In the genomic region with DNA sequence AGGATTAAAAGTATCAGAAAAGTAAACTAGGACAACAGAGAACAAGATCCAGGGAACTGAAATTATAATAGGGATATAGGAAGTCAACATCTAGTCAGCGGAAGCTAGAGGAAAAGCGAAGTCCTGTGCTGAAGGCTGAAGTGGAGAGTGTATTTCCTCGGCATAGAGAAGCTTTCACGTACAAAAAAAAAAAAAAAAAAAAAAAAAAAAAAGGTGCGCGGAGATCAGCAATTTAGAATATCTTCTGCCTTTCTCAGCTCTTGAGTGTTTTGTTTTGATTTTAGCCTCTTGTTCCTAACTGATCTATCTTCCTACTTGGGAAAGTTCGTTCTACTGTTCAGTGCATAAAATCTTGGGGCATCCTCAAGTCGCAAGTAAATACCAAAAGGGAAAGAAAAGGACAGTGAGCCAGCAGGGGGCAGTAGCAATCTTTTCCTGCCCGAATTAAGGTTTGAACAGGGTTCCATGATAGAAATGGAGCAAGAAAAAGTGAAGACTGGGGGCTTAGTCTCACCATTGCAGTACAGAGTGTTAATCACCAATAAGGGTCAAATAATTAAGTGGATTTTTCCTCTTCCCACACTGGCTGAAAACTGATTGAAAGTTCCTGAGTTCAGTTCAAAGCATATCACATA, we compare ENCODE assay signal across 8 mouse cellular contexts. TPM values are rescaled to one million over a fixed set of nuclear protein-coding genes. Genes with fewer than 3 reads are reported as not detected.
DNase-seq lines count a peak whose midpoint lies in the region; ATAC-seq lines count a peak whose summit lies in the region.

No protein-coding gene starts in this region.

- peak overlapping the region; percentile 61 for H3K4me2 ChIP-seq in midbrain, embryonic 14.5 days (ENCODE audit: low read length)

- no peaks in the 10 kb centered on the region for H3K36me3 ChIP-seq in midbrain, embryonic 14.5 days (ENCODE audit: control insufficient read depth, insufficient read depth, low read length)

- DNase-seq in thymus, postnatal 4 days: peak; percentile 7
- DNase-seq in thymus, postnatal 36 days: no peak
- DNase-seq in cerebellum, postnatal 10 days: peak; percentile 86
- peak; percentile 35 for DNase-seq in layer of hippocampus, adult 9-10 months (ENCODE audit: low spot score)
- peak; percentile 82 for DNase-seq in midbrain, embryonic 14.5 days
- no peak for DNase-seq in spleen, postnatal 36 days (ENCODE audit: low spot score in 2 of 2)
- DNase-seq in spleen, adult 12 weeks (ENCODE audit: low spot score): no peak

- H3K4me1 ChIP-seq in midbrain, embryonic 14.5 days (ENCODE audit: control insufficient read depth, insufficient read depth, low read length): no peaks in the 10 kb centered on the region

- ATAC-seq in frontal cortex, adult (ENCODE audit: low TSS enrichment): peak; percentile 76
- no peak; the same call in 1 of the 2 replicates for ATAC-seq in midbrain, embryonic 14.5 days (ENCODE audit: low FRiP score, low TSS enrichment)

- WGBS in midbrain, embryonic 14.5 days: 19% methylated on average over 9 of the region's 9 CpGs

- no peaks in the 10 kb centered on the region for H3K9me3 ChIP-seq in midbrain, embryonic 14.5 days (ENCODE audit: control insufficient read depth, low read length)

- peak overlapping the region; percentile 34 for H3K4me3 ChIP-seq in midbrain, embryonic 14.5 days (replicated peaks; ENCODE audit: low read depth, low read length)

- H3K27me3 ChIP-seq in midbrain, embryonic 14.5 days (ENCODE audit: control insufficient read depth, insufficient read depth, low read length): no peaks in the 10 kb centered on the region

- H3K27ac ChIP-seq in midbrain, embryonic 14.5 days (replicated peaks; ENCODE audit: low read depth, low read length): no peak overlapping the region

- no peak overlapping the region for H3K9ac ChIP-seq in midbrain, embryonic 14.5 days (replicated peaks; ENCODE audit: low read length)

RNA-seq across cellular contexts. Expression of a gene that starts 0.6 kb away (rescaled TPM):
- 8.7 and 21.8 TPM in 2 replicates for polyA plus RNA-seq in midbrain, embryonic 14.5 days (2014; fragmentation: Nextera tagmentation; extraction: Ambion mirVana)

Comparison
In these comparisons a context has a peak if more than half of its experiments do, and no peak if none do; other contexts are left out.
1. DNase-seq: peak in thymus, postnatal 4 days (single experiment), cerebellum, postnatal 10 days (2 of 2), layer of hippocampus, adult 9-10 months (single experiment) and midbrain, embryonic 14.5 days (single experiment); none in thymus, postnatal 36 days (0 of 2), spleen, postnatal 36 days (0 of 2) and spleen, adult 12 weeks (single experiment).